Mouse (Mus musculus): ENCODE data around the gene Pgpep1. TPM values are rescaled to one million over a fixed set of nuclear protein-coding genes. Genes with fewer than 3 reads are reported as not detected.
A peak's percentile ranks its signal among the peaks of the same experiment; 100 is the strongest.

Gene Pgpep1
- polyA plus RNA-seq, 1 experiment from 2014 or later, result 268 TPM

DNA sequence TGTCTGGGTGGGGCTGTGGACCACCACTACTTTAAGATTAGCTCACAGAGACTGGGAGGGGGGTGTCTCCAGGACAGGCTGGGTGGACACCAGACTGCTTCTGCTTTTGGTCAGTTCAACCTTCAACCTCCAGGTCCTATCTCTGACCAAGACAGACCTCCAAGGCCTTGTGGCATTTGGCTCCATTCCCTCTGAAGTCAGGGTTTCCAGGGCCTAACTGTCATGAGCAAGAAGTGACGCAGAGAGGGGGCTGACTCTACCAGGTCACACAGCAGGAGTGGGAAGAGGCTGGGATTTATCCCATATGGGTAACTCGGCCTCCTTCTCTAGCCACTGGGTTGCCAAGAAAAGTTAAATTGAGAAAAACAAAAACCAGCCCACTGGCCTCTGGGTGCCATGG lies 2.4 kb downstream of the Pgpep1 start:
- peak overlapping the region; percentile 90 for H3K4me2 ChIP-seq (ENCODE audit: low read depth)
- ATAC-seq (ENCODE audit: insufficient read depth, low FRiP score, low TSS enrichment) (no peak), DNase-seq (ENCODE audit: low spot score) (no peak)
- peak overlapping the region; percentile 85 for H3K4me3 ChIP-seq (ENCODE audit: low read depth, low read length)
- 65% methylated on average over 2 of the region's 2 CpGs for WGBS
- no peaks in the 10 kb centered on the region for H3K9me3 ChIP-seq (ENCODE audit: control insufficient read depth, low read length)
- H3K27me3 ChIP-seq (ENCODE audit: control insufficient read depth, insufficient read depth, low read length), result no peaks in the 10 kb centered on the region
- H3K4me1 ChIP-seq (ENCODE audit: control insufficient read depth, insufficient read depth, low read length), result peaks cover 35% of the 10 kb centered on the region
- H3K36me3 ChIP-seq (ENCODE audit: control insufficient read depth, insufficient read depth, low read length), result peaks cover 3% of the 10 kb centered on the region; the same call in 1 of the 2 replicates
- H3K9ac ChIP-seq (ENCODE audit: low read length), result peak overlapping the region; percentile 95
- peak overlapping the region; percentile 96 for H3K27ac ChIP-seq (ENCODE audit: low read depth, low read length)

DNA sequence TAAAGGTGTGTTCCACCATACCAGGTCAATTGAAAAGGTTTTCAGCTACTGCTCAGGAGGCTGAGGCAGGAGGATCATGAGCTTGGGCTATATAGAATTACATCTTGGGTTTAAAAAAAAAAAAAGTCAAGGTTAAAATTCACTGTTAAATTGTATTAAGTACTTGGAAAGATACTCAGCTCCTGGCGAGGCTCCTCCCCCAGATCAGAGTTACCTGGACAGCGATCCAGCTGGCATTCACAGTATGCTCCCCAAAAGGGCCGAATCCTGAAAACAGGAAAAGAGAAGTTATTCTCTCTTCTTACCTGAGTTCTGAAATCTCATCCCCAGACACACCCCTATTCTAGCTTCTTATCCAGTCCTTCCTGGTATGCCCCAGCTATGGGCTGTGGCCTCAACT lies 3.0 kb downstream of the Pgpep1 start:
- no peak for DNase-seq (ENCODE audit: low spot score)
- WGBS, result 88% methylated on average over 3 of the region's 3 CpGs
- Histone ChIP-seq H3K4me1 (ENCODE audit: control insufficient read depth, insufficient read depth, low read length) (peaks cover 37% of the 10 kb centered on the region), H3K9ac (ENCODE audit: low read length) (peak overlapping the region; percentile 95), H3K27me3 (ENCODE audit: control insufficient read depth, insufficient read depth, low read length) (no peaks in the 10 kb centered on the region), H3K4me3 (ENCODE audit: low read depth, low read length) (peak overlapping the region; percentile 85), H3K9me3 (ENCODE audit: control insufficient read depth, low read length) (no peaks in the 10 kb centered on the region), H3K27ac (ENCODE audit: low read depth, low read length) (peak overlapping the region; percentile 96), H3K36me3 (ENCODE audit: control insufficient read depth, insufficient read depth, low read length) (peaks cover 3% of the 10 kb centered on the region; the same call in 1 of the 2 replicates), H3K4me2 (ENCODE audit: low read depth) (peak overlapping the region; percentile 90)
- no peak for ATAC-seq (ENCODE audit: insufficient read depth, low FRiP score, low TSS enrichment)

DNA sequence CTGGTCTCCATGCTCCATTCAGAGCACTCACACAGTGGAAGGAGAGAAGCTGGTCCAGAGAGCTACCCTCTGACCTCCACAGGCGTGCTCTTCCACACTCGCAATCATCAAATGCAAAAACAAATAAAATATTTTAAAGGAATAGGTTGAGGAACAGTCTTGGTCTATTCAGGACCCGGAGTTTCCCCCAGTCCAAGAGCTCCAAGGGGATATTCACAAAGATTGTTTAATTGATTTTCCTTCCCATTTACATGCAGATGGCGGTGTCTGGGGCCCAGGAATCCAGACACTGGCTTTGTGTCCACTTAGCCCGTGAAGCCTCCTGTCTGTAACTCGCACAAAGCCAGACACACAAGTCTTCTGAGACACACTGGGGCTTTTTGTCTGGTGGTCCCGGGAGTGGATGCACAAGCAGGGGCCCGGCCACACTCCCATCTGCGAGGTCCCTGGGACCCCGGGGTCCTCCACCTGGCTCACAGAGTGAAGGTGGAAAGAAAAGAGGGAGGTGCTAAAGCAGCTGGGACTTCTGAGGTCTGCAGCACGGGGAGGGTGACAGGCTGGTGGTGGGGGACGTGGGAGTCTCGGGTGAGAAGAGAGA lies 3.9 kb downstream of the Pgpep1 start:
- no peaks in the 10 kb centered on the region for H3K27me3 ChIP-seq (ENCODE audit: control insufficient read depth, insufficient read depth, low read length)
- H3K4me3 ChIP-seq (ENCODE audit: low read depth, low read length), result no peak overlapping the region
- peak; percentile 84 for DNase-seq (ENCODE audit: low spot score)
- peak; percentile 53 for ATAC-seq (ENCODE audit: insufficient read depth, low FRiP score, low TSS enrichment)
- 32% methylated on average over 13 of the region's 13 CpGs for WGBS
- H3K4me2 ChIP-seq (ENCODE audit: low read depth), result peak overlapping the region; percentile 25
- peak overlapping the region; percentile 55 for H3K9ac ChIP-seq (ENCODE audit: low read length)
- peaks cover 37% of the 10 kb centered on the region for H3K4me1 ChIP-seq (ENCODE audit: control insufficient read depth, insufficient read depth, low read length)
- H3K9me3 ChIP-seq (ENCODE audit: control insufficient read depth, low read length), result no peaks in the 10 kb centered on the region
- H3K27ac ChIP-seq (ENCODE audit: low read depth, low read length), result peak overlapping the region; percentile 96
- H3K36me3 ChIP-seq (ENCODE audit: control insufficient read depth, insufficient read depth, low read length), result peaks cover 3% of the 10 kb centered on the region; the same call in 1 of the 2 replicates

GRCm38 (mm10) chr8:70655469-70655868 lies 4.7 kb downstream of the Pgpep1 start:
- ATAC-seq (ENCODE audit: insufficient read depth, low FRiP score, low TSS enrichment) (peak; percentile 20), DNase-seq (ENCODE audit: low spot score) (peak; percentile 59)
- peaks cover 3% of the 10 kb centered on the region for H3K36me3 ChIP-seq (ENCODE audit: control insufficient read depth, insufficient read depth, low read length)
- 12% methylated on average over 2 of the region's 2 CpGs for WGBS
- peak overlapping the region; percentile 25 for H3K4me2 ChIP-seq (ENCODE audit: low read depth)
- H3K4me3 ChIP-seq (ENCODE audit: low read depth, low read length), result no peak overlapping the region
- H3K27ac ChIP-seq (ENCODE audit: low read depth, low read length), result peak overlapping the region; percentile 96
- no peaks in the 10 kb centered on the region for H3K9me3 ChIP-seq (ENCODE audit: control insufficient read depth, low read length)
- peaks cover 38% of the 10 kb centered on the region for H3K4me1 ChIP-seq (ENCODE audit: control insufficient read depth, insufficient read depth, low read length)
- H3K9ac ChIP-seq (ENCODE audit: low read length), result peak overlapping the region; percentile 55
- no peaks in the 10 kb centered on the region for H3K27me3 ChIP-seq (ENCODE audit: control insufficient read depth, insufficient read depth, low read length)

DNA sequence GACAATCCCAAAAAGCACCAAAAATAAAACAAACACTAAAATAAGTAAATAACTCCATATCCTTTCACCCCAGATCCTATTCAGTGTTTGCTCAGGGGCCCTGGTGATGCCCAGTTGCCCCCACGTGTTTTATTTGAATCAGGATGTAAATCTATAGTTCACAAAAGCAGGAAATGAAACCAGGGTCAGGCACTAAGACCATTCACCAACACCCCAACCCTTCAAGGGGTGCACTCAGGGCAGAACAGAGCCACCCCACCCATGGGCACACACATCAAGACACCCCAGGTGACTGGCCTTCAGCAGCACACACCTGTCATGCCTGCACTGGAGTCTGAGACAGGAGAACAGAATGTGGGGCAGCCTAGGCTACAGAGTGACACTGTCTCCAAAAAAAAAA lies 6.1 kb downstream of the Pgpep1 start:
- Histone ChIP-seq H3K9me3 (ENCODE audit: control insufficient read depth, low read length) (no peaks in the 10 kb centered on the region), H3K4me2 (ENCODE audit: low read depth) (no peak overlapping the region), H3K9ac (ENCODE audit: low read length) (no peak overlapping the region), H3K27ac (ENCODE audit: low read depth, low read length) (peak overlapping the region; percentile 96; the same call in 1 of the 2 replicates), H3K36me3 (ENCODE audit: control insufficient read depth, insufficient read depth, low read length) (peaks cover 6% of the 10 kb centered on the region), H3K27me3 (ENCODE audit: control insufficient read depth, insufficient read depth, low read length) (no peaks in the 10 kb centered on the region), H3K4me1 (ENCODE audit: control insufficient read depth, insufficient read depth, low read length) (peaks cover 37% of the 10 kb centered on the region), H3K4me3 (ENCODE audit: low read depth, low read length) (no peak overlapping the region)
- ATAC-seq (ENCODE audit: insufficient read depth, low FRiP score, low TSS enrichment), result no peak
- WGBS, result 68% methylated on average over 1 of the region's 1 CpGs
- DNase-seq (ENCODE audit: low spot score), result no peak

DNA sequence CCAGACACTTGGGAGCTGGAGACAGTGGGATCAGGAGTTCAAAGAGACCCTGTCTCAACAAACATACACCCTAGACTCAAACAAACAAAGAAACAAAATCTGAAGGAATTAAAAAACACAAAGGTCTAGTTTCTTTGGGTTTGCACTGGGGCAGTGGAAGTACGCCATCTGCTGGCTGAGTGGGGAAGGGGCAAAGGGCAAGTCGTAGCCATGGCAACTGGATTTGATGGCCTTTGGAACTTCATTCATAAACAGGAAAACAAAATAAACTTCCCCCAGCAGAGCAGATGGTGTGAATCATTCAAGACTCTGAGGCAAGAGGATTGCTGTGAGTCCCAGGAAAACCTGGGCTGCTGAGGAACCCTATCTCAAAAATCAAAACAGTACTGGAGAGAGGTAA lies 7.0 kb downstream of the Pgpep1 start:
- no peaks in the 10 kb centered on the region for H3K9me3 ChIP-seq (ENCODE audit: control insufficient read depth, low read length)
- no peak overlapping the region for H3K9ac ChIP-seq (ENCODE audit: low read length)
- peaks cover 38% of the 10 kb centered on the region for H3K4me1 ChIP-seq (ENCODE audit: control insufficient read depth, insufficient read depth, low read length)
- H3K4me3 ChIP-seq (ENCODE audit: low read depth, low read length), result no peak overlapping the region
- DNase-seq (ENCODE audit: low spot score), result no peak
- 0 out of 2 replicates have a peak overlapping the region, but pooled peaks have one; percentile 29 for H3K27ac ChIP-seq (ENCODE audit: low read depth, low read length)
- H3K4me2 ChIP-seq (ENCODE audit: low read depth), result no peak overlapping the region
- no peak for ATAC-seq (ENCODE audit: insufficient read depth, low FRiP score, low TSS enrichment)
- peaks cover 10% of the 10 kb centered on the region for H3K36me3 ChIP-seq (ENCODE audit: control insufficient read depth, insufficient read depth, low read length)
- H3K27me3 ChIP-seq (ENCODE audit: control insufficient read depth, insufficient read depth, low read length), result no peaks in the 10 kb centered on the region
- WGBS, result 60% methylated on average over 2 of the region's 2 CpGs

- DNase-seq (ENCODE audit: low spot score) (no peak), ATAC-seq (ENCODE audit: insufficient read depth, low FRiP score, low TSS enrichment) (no peak)
- peaks cover 37% of the 10 kb centered on the region for H3K4me1 ChIP-seq (ENCODE audit: control insufficient read depth, insufficient read depth, low read length)
- H3K9me3 ChIP-seq (ENCODE audit: control insufficient read depth, low read length), result no peaks in the 10 kb centered on the region
- H3K27ac ChIP-seq (ENCODE audit: low read depth, low read length), result 0 out of 2 replicates have a peak overlapping the region, but pooled peaks have one; percentile 39
- H3K4me3 ChIP-seq (ENCODE audit: low read depth, low read length), result no peak overlapping the region
- 96% methylated on average over 17 of the region's 17 CpGs for WGBS
- H3K9ac ChIP-seq (ENCODE audit: low read length), result no peak overlapping the region
- H3K4me2 ChIP-seq (ENCODE audit: low read depth), result no peak overlapping the region
- peaks cover 10% of the 10 kb centered on the region for H3K36me3 ChIP-seq (ENCODE audit: control insufficient read depth, insufficient read depth, low read length)
- H3K27me3 ChIP-seq (ENCODE audit: control insufficient read depth, insufficient read depth, low read length), result no peaks in the 10 kb centered on the region
Observed at GRCm38 (mm10) chr8:70650351-70650750, 9.8 kb downstream of the Pgpep1 start.

DNA sequence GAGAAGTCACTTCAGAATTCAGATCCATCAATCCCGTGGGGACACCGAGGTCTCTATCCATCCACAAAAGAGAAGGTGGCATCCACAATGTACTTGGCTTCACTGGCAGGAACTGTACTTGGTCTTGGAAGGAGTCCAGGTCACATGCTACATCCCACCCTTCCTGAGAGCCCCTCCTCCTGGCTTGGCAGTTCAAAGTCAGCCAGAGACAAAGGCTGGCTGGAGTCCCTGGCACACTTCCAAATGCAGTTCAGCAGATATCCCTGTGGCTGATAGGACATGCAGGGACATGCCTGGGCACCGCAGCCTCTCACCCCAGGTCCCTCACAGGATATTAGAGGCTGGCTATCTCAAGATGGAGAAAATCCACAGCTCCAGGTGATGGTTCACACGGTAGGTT lies 10.9 kb downstream of the Pgpep1 start:
- 88% methylated on average over 4 of the region's 4 CpGs for WGBS
- no peaks in the 10 kb centered on the region for H3K9me3 ChIP-seq (ENCODE audit: control insufficient read depth, low read length)
- H3K27ac ChIP-seq (ENCODE audit: low read depth, low read length), result peak overlapping the region; percentile 63
- H3K36me3 ChIP-seq (ENCODE audit: control insufficient read depth, insufficient read depth, low read length), result peaks cover 7% of the 10 kb centered on the region
- no peaks in the 10 kb centered on the region for H3K27me3 ChIP-seq (ENCODE audit: control insufficient read depth, insufficient read depth, low read length)
- no peak overlapping the region for H3K4me2 ChIP-seq (ENCODE audit: low read depth)
- H3K4me1 ChIP-seq (ENCODE audit: control insufficient read depth, insufficient read depth, low read length), result peaks cover 34% of the 10 kb centered on the region
- ATAC-seq (ENCODE audit: insufficient read depth, low FRiP score, low TSS enrichment) (peak; percentile 32; the same call in 1 of the 2 replicates), DNase-seq (ENCODE audit: low spot score) (peak; percentile 69)
- no peak overlapping the region for H3K9ac ChIP-seq (ENCODE audit: low read length)
- H3K4me3 ChIP-seq (ENCODE audit: low read depth, low read length), result no peak overlapping the region

- H3K27ac ChIP-seq (ENCODE audit: low read depth, low read length), result peak overlapping the region; percentile 63
- no peaks in the 10 kb centered on the region for H3K27me3 ChIP-seq (ENCODE audit: control insufficient read depth, insufficient read depth, low read length)
- no peak overlapping the region for H3K4me3 ChIP-seq (ENCODE audit: low read depth, low read length)
- no peaks in the 10 kb centered on the region for H3K9me3 ChIP-seq (ENCODE audit: control insufficient read depth, low read length)
- ATAC-seq (ENCODE audit: insufficient read depth, low FRiP score, low TSS enrichment), result no peak
- 70% methylated on average over 3 of the region's 3 CpGs for WGBS
- peaks cover 7% of the 10 kb centered on the region; the same call in 1 of the 2 replicates for H3K36me3 ChIP-seq (ENCODE audit: control insufficient read depth, insufficient read depth, low read length)
- no peak overlapping the region for H3K9ac ChIP-seq (ENCODE audit: low read length)
- H3K4me1 ChIP-seq (ENCODE audit: control insufficient read depth, insufficient read depth, low read length), result peaks cover 33% of the 10 kb centered on the region
- no peak overlapping the region for H3K4me2 ChIP-seq (ENCODE audit: low read depth)
- no peak for DNase-seq (ENCODE audit: low spot score)
Observed at GRCm38 (mm10) chr8:70648921-70649320, 11.3 kb downstream of the Pgpep1 start.
